Mouse (Mus musculus): ENCODE measurements around the gene Gm17651.

Gene Gm17651

DNA sequence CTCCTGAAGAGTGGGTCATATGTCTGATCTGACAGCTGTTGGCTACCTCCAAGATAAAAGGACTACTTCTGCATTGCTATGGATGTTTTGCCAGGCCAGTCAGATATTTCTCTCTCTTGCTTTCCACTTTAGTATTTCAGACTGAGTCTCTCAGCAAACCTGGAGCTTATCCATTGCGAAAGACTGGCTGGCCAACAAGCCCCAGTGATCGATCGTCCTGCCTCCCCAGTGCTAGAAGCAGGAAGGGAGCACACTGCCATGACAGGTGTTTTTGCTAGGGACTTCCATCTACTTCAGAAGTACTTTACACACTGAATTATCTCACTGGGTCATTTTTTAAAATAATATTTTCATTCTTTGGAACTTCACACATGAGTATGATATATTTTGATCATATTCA is 3.9 kb upstream of the Gm17651 start:
- no peak for DNase-seq

- no peak for DNase-seq
These were observed 1.6 kb upstream of the Gm17651 start for GRCm38 (mm10) chr3:97676126-97676525.

GRCm38 (mm10) chr3:97667093-97667675 is 7.3 kb downstream of the Gm17651 start:
- no peak for DNase-seq

DNA sequence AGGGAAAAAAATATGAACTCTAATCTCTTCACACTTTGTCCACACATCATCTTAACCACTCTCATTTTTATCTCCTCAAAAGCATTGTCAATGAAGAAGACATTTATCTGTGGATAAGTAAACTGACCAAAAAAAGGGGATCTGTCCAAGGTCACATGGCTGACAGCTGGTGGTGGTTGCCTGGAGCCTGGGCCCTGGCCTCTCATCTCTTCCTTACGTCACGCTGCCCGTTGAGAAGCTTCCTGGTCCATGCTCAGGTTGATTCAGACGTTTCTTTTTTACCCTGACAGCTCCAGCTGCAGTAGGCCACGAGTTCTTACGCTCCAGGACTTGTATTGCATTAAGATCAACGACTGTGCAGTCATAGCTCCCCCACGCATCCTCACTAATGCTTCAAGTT is 8.3 kb downstream of the Gm17651 start:
- DNase-seq: no peak

DNA sequence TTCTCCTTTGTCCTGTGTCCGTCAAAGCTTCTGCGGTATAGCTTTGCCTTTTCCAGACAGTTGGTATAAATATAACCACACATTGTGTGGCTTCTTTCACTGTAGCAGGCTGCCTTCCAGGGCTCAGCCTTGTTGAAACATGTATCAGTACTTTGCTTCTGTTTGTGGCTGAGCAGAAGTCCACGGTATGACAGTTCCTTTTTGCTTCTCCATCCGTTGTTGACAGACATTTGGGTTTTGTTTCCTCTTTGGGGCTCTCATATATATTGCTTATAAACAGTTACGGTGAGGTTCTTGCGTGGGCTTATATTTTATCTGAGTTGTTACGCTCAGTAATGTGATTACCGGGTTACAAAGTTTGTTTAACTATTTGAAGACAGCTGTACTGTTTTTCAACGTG is 9.0 kb downstream of the Gm17651 start:
- DNase-seq: no peak

- no peak for DNase-seq
These were observed 13.3 kb downstream of the Gm17651 start for GRCm38 (mm10) chr3:97661206-97661605.

GRCm38 (mm10) chr3:97659746-97660145 is 14.7 kb downstream of the Gm17651 start:
- DNase-seq: no peak

DNA sequence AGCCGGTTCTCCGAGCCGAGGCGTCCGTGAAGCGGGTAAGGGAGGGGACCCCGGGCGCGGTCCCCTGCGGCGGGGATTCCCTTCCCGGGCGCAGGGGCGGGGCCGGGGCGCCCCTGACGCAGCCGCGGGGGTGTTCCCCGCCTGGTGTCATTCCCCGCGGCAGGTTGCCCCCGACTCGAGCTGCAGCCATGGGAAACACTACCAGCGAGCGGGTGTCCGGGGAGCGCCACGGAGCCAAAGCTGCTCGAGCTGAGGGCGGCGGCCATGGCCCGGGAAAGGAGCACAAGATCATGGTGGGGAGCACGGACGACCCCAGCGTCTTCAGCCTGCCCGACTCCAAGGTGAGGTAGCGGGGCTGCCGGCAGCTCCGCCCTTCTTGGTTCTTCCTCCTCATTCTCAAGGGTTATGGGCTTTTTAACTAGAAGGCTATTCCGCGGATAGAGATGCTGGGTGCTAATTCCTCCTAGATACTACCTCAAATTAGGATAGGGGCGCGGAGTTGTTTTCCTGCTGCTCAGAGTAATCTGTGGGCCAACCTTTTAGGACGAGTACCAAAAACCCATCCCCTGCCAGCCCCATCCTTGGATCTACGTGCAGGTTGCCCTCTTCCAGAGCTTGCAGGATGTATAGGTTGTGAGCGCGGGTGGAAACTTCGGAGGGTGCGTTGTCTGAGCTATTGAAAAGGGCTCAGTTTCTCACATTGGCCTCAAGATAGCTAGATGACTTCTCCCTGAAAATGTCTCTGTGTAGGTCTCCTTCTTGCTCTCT is 15.9 kb downstream of the Gm17651 start:
- DNase-seq: no peak

- peak; percentile 99 for DNase-seq
These were observed 16.7 kb downstream of the Gm17651 start, which contains the start of gene Prkab2 for GRCm38 (mm10) chr3:97657655-97658411. Prkab2 (plus strand) TSS chr3:97658193.

DNA sequence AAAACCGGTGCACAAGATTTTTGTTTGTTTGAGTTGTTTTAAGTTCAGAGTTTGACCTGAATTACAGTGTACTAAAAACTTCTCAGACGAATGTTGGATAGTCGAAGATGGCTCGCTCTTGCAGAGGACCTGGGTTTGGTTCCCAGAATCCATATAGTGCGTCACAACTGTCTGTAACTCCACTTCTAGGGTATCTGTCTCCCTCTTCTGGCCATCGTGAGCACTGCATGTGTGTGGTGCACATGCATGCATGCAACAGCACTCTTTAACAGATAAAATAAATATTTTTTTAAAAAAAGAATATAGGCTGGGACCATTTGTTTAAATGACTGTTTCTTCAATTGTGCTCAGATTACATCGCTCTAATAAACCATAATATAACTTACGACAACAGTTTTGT is 19.6 kb downstream of the Gm17651 start:
- no peak for DNase-seq

- no peak for DNase-seq
These were observed 20.7 kb downstream of the Gm17651 start for GRCm38 (mm10) chr3:97653781-97654180.

DNA sequence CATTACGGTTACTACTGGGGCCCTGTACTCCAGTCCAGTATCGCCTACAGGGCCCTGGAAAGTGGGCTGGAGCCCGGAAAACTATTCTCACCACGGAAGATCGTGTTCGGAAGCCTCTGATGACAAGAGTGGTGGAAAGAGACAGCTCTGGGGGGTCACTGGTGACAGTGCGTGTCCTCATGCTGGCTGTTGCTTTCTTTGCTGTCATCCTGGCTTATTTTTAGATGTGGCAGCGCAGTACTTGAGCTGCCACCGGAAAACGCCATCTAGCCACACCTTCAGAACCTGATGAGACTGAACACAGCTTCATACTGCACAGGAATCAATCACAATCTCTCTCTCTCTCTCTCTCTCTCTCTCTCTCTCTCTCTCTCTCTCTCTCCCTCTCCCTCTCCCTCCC is 22.9 kb downstream of the Gm17651 start:
- DNase-seq: no peak

DNA sequence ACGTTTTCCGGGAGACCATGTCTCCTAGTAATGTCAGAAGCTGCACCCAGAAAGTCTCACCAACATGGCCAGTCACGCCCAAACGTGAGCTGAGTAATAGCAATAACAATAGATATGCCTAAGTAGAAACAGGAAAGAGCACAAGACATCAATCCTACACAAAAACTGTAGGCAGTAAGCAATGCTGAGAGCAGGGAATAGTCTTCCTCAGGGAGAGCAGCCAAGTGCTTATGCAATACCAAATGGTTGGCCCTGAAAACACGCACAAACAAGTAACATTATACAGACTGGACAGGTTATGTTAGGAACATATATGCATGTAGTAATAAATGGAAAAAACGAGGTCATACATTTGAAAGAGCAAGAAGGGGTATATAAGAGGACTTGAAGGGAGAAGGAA is 25.0 kb downstream of the Gm17651 start:
- no peak for DNase-seq

DNA sequence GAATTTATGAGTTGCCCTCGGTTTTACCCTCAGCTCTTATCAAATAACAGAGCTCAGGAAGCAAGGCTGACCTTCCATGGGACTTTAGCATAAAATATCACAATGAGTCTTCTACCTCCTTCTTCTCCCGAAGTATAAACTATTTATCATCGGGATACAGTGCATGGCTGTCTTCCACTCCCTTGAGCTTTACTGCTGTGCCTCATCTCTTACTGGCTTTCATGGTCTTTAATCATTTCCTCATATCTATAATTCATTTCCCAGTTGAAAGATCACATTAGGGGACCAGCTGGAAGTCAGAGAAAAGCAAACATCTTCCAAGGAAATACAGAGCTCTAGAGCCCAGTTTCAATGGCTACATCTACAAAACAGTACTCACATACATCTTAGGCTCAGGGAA is 25.5 kb downstream of the Gm17651 start:
- no peak for DNase-seq

DNA sequence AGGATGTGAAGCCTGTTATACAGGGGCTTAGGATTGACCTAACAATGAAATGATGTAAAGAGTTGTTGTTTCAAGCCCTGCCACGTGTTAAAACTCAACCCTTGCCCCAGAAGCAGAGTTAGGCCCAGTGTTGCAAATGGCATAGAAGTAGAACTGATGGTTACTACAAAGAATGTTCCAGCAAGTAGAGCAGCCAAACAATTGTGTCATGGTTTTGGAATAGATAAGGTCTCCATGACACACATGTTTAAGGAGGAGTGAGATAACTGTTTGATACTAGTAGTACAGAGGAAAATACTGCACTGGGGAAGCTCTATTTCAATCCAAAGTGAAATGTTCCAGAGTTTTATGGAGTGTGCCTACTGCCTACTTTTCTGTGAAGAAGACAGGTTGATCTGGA is 26.0 kb downstream of the Gm17651 start:
- no peak for DNase-seq

- no peak for DNase-seq
These were observed 32.5 kb downstream of the Gm17651 start for GRCm38 (mm10) chr3:97642001-97642400.

GRCm38 (mm10) chr3:97641396-97641795 is 33.1 kb downstream of the Gm17651 start:
- no peak for DNase-seq

GRCm38 (mm10) chr3:97634288-97634761 is 40.2 kb downstream of the Gm17651 start:
- no peak for DNase-seq

DNA sequence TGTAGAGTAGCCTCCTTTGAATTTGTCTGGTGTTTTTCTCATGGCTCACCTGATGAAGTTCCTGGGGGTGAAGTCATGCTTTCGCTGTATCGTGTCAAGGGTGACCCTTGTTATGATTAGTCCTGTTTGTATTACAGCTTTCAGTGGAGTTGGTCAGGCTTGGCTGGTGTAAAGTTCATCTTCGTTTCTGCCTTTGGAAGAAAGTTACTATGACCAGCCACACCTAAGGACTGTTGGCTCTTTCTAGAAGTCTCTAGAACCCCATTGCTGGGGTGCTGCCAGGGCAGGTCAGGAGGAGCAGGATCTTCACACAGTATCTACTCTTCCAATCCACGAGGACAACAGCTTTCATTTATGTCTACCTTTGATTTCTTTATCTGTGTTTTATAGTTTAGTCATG is 41.0 kb downstream of the Gm17651 start:
- no peak for DNase-seq

DNA sequence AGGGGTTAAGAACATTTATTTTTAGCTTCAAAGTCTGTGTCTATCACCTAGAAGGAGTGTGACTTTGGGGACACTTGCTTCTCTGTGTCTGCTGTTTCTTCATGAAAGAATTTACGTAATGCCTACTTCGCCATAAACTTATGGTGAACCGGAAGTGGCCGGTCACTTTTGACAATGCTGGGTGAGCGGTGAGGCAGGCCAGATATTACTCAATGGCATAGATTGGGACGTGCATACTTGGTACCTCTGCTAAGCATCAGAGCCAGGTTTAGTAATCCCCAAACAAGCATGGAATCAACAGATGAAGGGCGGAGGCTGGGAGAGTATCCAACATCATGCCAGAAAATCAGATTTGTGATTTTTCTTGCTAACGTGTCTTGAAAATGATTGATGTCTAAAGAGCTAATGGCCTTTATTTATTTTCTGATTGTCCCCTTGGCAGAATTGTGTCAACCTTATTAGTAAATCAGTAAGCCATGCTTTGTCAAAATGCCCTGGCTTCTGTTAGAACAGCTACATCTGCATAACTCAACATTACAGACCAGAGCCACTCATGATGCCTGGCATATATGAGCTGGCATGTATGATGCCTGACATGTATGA is 43.1 kb downstream of the Gm17651 start:
- no peak for DNase-seq

DNA sequence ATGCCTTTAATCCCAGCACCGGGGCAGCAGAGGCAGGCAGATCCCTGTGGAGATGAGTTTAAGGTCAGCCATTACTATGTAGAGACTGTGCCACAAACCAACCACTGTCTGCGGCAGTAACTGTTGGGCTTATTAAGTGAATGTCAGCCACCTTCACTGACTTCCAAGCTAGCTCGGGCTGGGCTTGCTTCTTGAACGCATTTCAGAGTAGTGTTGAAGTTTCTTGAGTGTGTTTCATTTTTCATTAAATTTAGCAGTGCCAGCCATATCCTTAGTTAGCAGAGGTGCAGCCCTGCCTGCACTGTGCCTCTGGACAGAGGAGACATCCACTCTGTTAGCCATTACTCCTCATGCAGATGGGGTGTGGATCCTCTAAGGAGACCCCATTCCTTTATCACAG is 43.7 kb downstream of the Gm17651 start:
- no peak for DNase-seq

- DNase-seq: no peak
These were observed 44.6 kb downstream of the Gm17651 start for GRCm38 (mm10) chr3:97629941-97630340.

GRCm38 (mm10) chr3:97628391-97629001 is 46.0 kb downstream of the Gm17651 start, which contains the start of gene Fmo5:
Fmo5 (plus strand) TSS chr3:97628804.
- DNase-seq: no peak

Data from cerebellum, adult 8-10 months (tissue).